Comparison of ENCODE assay signal across 8 mouse cellular contexts in genomic region chr4:156255078-156255839, GRCm38 (mm10). TPM values are rescaled to one million over a fixed set of nuclear protein-coding genes. Genes with fewer than 3 reads are reported as not detected.
DNase-seq lines count a peak whose midpoint lies in the region; ATAC-seq and TF ChIP-seq lines count a peak whose summit lies in the region.

Gene Samd11 (minus strand): TSS chr4:156255657.

- H3K4me1 ChIP-seq in thymus, adult 2 months (replicated peaks; ENCODE audit: control insufficient read depth, insufficient read depth, low read length), result peaks cover 15% of the 10 kb centered on the region
- H3K4me1 ChIP-seq in forebrain, embryonic 16.5 days (replicated peaks; ENCODE audit: control insufficient read depth, insufficient read depth, low read length), result peaks cover 10% of the 10 kb centered on the region
- peaks cover 44% of the 10 kb centered on the region for H3K4me1 ChIP-seq in liver, embryonic 16.5 days (ENCODE audit: control insufficient read depth, low read depth, low read length)
- peaks cover 5% of the 10 kb centered on the region; the same call in 1 of the 2 replicates for H3K4me1 ChIP-seq in stomach, embryonic 14.5 days (ENCODE audit: control insufficient read depth, insufficient read depth, low read length)

- no peak within 1 kb of the TSS for H3K27ac ChIP-seq in thymus, adult 2 months (ENCODE audit: control insufficient read depth, insufficient read depth, low read length)
- H3K27ac ChIP-seq in forebrain, embryonic 16.5 days (ENCODE audit: low read length), result no peak within 1 kb of the TSS
- H3K27ac ChIP-seq in liver, embryonic 16.5 days (ENCODE audit: low read length), result peak within 1 kb of the TSS; percentile 97
- H3K27ac ChIP-seq in stomach, embryonic 14.5 days (ENCODE audit: low read length), result no peak within 1 kb of the TSS

- no peaks in the 10 kb centered on the region for H3K9me3 ChIP-seq in forebrain, embryonic 16.5 days (ENCODE audit: control insufficient read depth, low read length)
- H3K9me3 ChIP-seq in liver, embryonic 16.5 days (replicated peaks; ENCODE audit: control insufficient read depth, low read length), result no peaks in the 10 kb centered on the region
- no peaks in the 10 kb centered on the region for H3K9me3 ChIP-seq in stomach, embryonic 14.5 days (ENCODE audit: control insufficient read depth, low read depth, low read length)

- H3K27me3 ChIP-seq in thymus, adult 2 months (ENCODE audit: control insufficient read depth, insufficient read depth, low read length), result peaks cover 9% of the 10 kb centered on the region; the same call in 1 of the 2 replicates
- peaks cover 23% of the 10 kb centered on the region for H3K27me3 ChIP-seq in forebrain, embryonic 16.5 days (replicated peaks; ENCODE audit: control insufficient read depth, insufficient read depth, low read length)
- peaks cover 18% of the 10 kb centered on the region for H3K27me3 ChIP-seq in liver, embryonic 16.5 days (ENCODE audit: control insufficient read depth, insufficient read depth, low read depth, low read length)
- H3K27me3 ChIP-seq in stomach, embryonic 14.5 days (ENCODE audit: control insufficient read depth, insufficient read depth, low read length), result peaks cover 15% of the 10 kb centered on the region

- no peak within 1 kb of the TSS for H3K9ac ChIP-seq in forebrain, embryonic 16.5 days (replicated peaks; ENCODE audit: low read depth, low read length)
- peak within 1 kb of the TSS; percentile 81 for H3K9ac ChIP-seq in liver, embryonic 16.5 days (ENCODE audit: low read depth, low read length)
- no peak within 1 kb of the TSS for H3K9ac ChIP-seq in stomach, embryonic 14.5 days (replicated peaks; ENCODE audit: low read depth, low read length)

- 9% methylated on average over 26 of the region's 26 CpGs for WGBS in thymus, adult 2 months
- 9% methylated on average over 26 of the region's 26 CpGs for WGBS in forebrain, embryonic 16.5 days
- WGBS in liver, embryonic 16.5 days (ENCODE audit: insufficient replicate concordance), result 3% methylated on average over 26 of the region's 26 CpGs
- 7% methylated on average over 26 of the region's 26 CpGs for WGBS in stomach, embryonic 14.5 days

- H3K4me3 ChIP-seq in thymus, adult 2 months (ENCODE audit: control insufficient read depth, insufficient read depth, low read length), result no peak within 1 kb of the TSS
- peak within 1 kb of the TSS; percentile 24 for H3K4me3 ChIP-seq in forebrain, embryonic 16.5 days (replicated peaks; ENCODE audit: low read length)
- peak within 1 kb of the TSS; percentile 61 for H3K4me3 ChIP-seq in liver, embryonic 16.5 days (ENCODE audit: low read depth, low read length)
- peak within 1 kb of the TSS; percentile 4; the same call in 1 of the 2 replicates for H3K4me3 ChIP-seq in stomach, embryonic 14.5 days (ENCODE audit: low read depth, low read length)

- ATAC-seq in forebrain, embryonic 16.5 days, result peak; percentile 13; the same call in 1 of the 2 replicates
- ATAC-seq in liver, embryonic 16.5 days (ENCODE audit: low read depth), result peak; percentile 13
- ATAC-seq in stomach, embryonic 14.5 days (ENCODE audit: insufficient number of reproducible peaks, insufficient read depth, low FRiP score, low read depth), result peak; percentile 51; the same call in 1 of the 2 replicates

- no peaks in the 10 kb centered on the region for H3K36me3 ChIP-seq in thymus, adult 2 months (ENCODE audit: control insufficient read depth, insufficient read depth, low read length)
- H3K36me3 ChIP-seq in forebrain, embryonic 16.5 days (ENCODE audit: control insufficient read depth, insufficient read depth), result no peaks in the 10 kb centered on the region
- H3K36me3 ChIP-seq in liver, embryonic 16.5 days (ENCODE audit: control insufficient read depth, insufficient read depth), result peaks cover 17% of the 10 kb centered on the region
- no peaks in the 10 kb centered on the region for H3K36me3 ChIP-seq in stomach, embryonic 14.5 days (ENCODE audit: control insufficient read depth, insufficient read depth, low read length)

- no peak for TF ChIP-seq CTCF in thymus, adult 2 months (IDR thresholded peaks at IDR 0.05; ENCODE audit: borderline replicate concordance, control insufficient read depth, extremely low read depth, insufficient read depth, low read length, poor library complexity)

- peak; percentile 16 for DNase-seq in thymus, postnatal 14 days
- DNase-seq in thymus, adult 2 months, result no peak
- DNase-seq in layer of hippocampus, adult 18-20 months (ENCODE audit: low spot score in 2 of 2), result no peak
- DNase-seq in cerebellum, postnatal 14 days, result no peak
- no peak for DNase-seq in frontal cortex, adult 2 months (ENCODE audit: extremely low spot score in 1 of 2, low spot score in 1 of 2)

- peak within 1 kb of the TSS; percentile 29 for H3K4me2 ChIP-seq in forebrain, embryonic 16.5 days (ENCODE audit: low read length)
- peak within 1 kb of the TSS; percentile 81 for H3K4me2 ChIP-seq in liver, embryonic 16.5 days (ENCODE audit: low read depth, low read length)
- peak within 1 kb of the TSS; percentile 25; the same call in 1 of the 2 replicates for H3K4me2 ChIP-seq in stomach, embryonic 14.5 days (replicated peaks; ENCODE audit: low read depth, low read length)

- no peak for TF ChIP-seq POLR2A in thymus, adult 2 months (IDR thresholded peaks at IDR 0.05; ENCODE audit: control insufficient read depth, extremely low read depth, insufficient read depth, low read length, poor library complexity)

RNA-seq across cellular contexts. Expression of gene Samd11, which starts in this region (rescaled TPM):
- 1.6 TPM in 2 replicates for polyA plus RNA-seq in thymus, adult 2 months (2012; rRNA removed)
- 0.83 and 2.2 TPM in 2 replicates for polyA plus RNA-seq in forebrain, embryonic 16.5 days (2015; fragmentation: Nextera tagmentation; extraction: Ambion mirVana)
- 36.4 and 37.7 TPM in 2 replicates for polyA plus RNA-seq in liver, embryonic 16.5 days (2015; fragmentation: Nextera tagmentation; extraction: Ambion mirVana)
- polyA plus RNA-seq in stomach, embryonic 14.5 days (2014; fragmentation: Nextera tagmentation; extraction: Ambion mirVana), result 0.28 TPM in 1 of 2 replicates, not detected in the other
- 1 to 10 TPM; 4.5 to 5.6 TPM for total RNA-seq in layer of hippocampus, adult 18-20 months (2021)
- polyA plus RNA-seq in frontal cortex, adult 2 months (2012; rRNA removed), result 2.7 and 3.8 TPM in 2 replicates

Comparison
In these comparisons a context has a peak if more than half of its experiments do, and no peak if none do; other contexts are left out.
1. Peak in ATAC-seq, H3K4me3 ChIP-seq and H3K4me2 ChIP-seq in stomach, embryonic 14.5 days; RNA of the gene not detected or under 1 TPM.
2. H3K4me2 ChIP-seq: peak in every context shown above with its lines; median percentile 81 in liver, embryonic 16.5 days; 29 in forebrain, embryonic 16.5 days; 25 in stomach, embryonic 14.5 days.